Mouse (Mus musculus) 3T3-L1 (cell line): ENCODE measurements around the gene Olfr1204.

Source experiments
- DNase-seq: peaks from one replicate; pipeline ENCODE4 v3.0.0-alpha.2; 2015; ENCODE audit warnings: low read depth, low spot score

The Olfr1204 gene

DNA sequence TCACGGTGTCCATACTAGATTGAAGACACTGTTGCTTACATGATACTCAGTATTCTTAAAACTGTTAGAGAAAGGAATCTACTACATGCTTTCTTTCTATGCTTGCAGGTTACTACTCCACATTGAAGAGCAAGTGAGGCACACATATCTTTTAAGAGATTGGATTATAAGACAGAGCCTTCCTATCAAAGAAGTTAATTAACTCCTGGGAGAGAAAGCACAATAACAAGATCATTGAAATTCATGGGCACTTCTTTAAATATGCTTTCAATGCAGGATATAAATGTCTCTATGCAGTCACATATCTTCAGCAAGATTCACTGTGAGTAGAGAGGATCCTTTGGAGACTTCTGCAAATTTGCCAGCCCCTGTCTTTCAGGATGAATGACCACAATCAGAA lies at the start of gene Olfr1204:
Olfr1204 (plus strand) TSS at position 301 of the 400 bp plus-strand sequence.
- DNase-seq, result no peak

DNA sequence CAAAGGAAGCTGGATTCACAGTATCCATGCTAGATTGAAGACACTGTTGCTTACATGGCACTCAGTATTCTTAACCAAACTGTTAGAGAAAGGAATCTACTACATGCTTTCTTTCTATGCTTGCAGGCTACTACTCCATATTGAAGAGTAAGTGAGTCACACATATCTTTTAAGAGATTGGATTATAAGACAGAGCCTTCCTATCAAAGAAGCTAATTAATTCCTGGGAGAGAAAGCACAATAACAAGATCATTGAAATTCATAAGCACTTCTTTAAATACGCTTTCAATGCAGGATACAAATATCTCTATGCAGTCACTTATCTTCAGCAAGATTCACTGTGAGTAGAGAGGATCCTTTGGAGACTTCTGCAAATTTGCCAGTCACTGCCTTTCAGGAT lies 34.9 kb upstream of the Olfr1204 start, which contains the start of gene Olfr1202:
Olfr1202 (plus strand) TSS at position 301 of the 400 bp plus-strand sequence.
- no peak for DNase-seq

DNA sequence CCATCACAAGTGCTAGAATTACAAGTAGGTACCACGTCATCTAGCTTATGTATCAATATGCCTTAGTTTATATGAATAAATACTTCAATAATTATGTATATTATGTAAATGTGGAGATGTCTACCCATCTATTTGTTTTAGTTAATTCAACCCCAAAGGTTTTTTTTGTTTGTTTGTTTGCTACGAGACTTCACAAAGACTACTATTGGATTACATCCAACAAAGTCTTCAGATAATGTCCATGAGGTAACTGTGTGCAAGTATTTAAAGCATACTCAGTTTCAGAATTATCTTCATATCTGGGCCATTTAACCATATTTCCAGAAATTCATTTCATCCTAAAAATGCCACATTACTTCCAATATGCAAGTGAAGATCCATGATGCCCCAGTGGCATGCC lies 19.7 kb upstream of the Olfr1204 start, which contains the start of gene Olfr1205:
Olfr1205 (plus strand) TSS at position 301 of the 400 bp plus-strand sequence.
- no peak for DNase-seq

DNA sequence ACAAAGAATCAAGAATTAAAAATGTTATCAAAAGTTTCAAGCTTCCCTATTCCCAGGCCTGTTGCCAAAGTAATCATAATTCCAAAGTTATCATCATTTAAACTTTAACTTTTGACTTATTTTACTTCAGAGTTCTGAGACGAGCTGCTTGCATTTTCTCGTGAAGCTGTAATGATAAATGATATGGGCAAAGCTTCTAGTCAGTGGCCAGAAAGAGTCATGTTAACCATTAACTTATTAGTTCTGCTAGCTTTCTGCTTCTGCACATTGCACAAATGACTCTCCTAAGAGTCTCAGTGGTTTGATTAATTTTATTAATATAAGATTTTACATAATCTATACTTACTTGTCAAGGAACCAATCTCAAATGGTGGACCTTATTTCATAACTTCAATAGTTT lies 10.6 kb upstream of the Olfr1204 start:
- DNase-seq, result no peak

DNA sequence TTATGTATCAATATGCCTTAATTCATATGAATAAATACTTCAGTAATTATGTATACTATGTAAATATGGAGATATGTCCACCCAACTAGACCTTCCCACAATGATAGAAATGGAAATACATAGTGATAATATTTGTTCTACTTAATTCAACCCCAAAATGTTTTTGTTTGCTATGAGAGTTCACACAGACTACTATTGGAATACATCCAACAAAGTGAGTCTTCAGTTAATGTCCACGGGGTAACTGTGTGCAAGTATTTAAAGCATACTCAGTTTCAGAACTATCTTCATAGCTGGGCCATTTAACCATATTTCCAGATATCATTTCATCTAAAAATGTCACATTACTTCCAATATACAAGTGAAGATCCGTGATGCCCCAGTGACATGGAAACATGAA lies 13.8 kb downstream of the Olfr1204 start, which contains the start of gene Olfr1206:
Olfr1206 (plus strand) TSS at position 301 of the 400 bp plus-strand sequence.
- DNase-seq, result no peak

DNA sequence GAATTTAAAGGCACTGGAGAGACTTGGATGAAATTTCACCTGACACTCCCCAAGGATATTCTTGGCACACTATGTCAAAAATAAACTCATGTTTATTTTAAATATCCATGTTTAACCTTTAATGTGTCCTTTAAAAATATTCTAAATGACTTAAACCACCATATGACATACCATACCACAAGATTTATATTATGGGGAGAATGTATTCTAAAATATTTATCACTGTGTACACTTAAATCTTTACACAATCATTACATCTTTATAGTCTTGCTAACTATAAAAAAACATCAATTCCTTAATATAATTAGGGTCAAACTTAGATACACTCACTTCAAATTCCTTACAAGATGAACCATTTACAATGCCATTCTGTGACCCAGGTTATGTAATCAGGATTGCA lies 53.1 kb downstream of the Olfr1204 start, which contains the start of gene Olfr1208:
Olfr1208 (minus strand) TSS at position 101 of the 400 bp plus-strand sequence.
- DNase-seq, result no peak
